Mouse (Mus musculus) G1E (cell line): ENCODE results near the gene Slc35f3.

ENCODE experiments used
- CTCF ChIP-seq: IDR thresholded peaks from 2 replicates; pipeline ENCODE4 v1.5.1; 2012; ENCODE audit warnings: low read depth, low read length, inconsistent platforms, mixed read lengths
- GATA1 ChIP-seq: IDR thresholded peaks from 2 replicates; pipeline ENCODE4 v1.6.1; 2012; ENCODE audit warnings: borderline replicate concordance, low read length, inconsistent platforms, mixed read lengths
- TAL1 ChIP-seq: conservative IDR thresholded peaks from 2 replicates; pipeline ENCODE4 v1.6.1; 2012; ENCODE audit warnings: low read depth, low read length, inconsistent platforms, mixed read lengths

- TF ChIP-seq CTCF (no peak), TAL1 (no peak), GATA1 (no peak)
Measured at GRCm38 (mm10) chr8:126275886-126276285, 22.5 kb upstream of the Slc35f3 start.
